Mouse (Mus musculus): Measurements from ENCODE around the gene Olfr698. TPM values are rescaled to one million over a fixed set of nuclear protein-coding genes. Genes with fewer than 3 reads are reported as not detected.

Olfr698 gene
- not detected for polyA plus RNA-seq (2017; shearing (Covaris generic))

GRCm38 (mm10) chr7:106755297-106755696 is at the start of gene Olfr698:
TSS of gene Olfr698 (minus strand) at chr7:106755397.

DNA sequence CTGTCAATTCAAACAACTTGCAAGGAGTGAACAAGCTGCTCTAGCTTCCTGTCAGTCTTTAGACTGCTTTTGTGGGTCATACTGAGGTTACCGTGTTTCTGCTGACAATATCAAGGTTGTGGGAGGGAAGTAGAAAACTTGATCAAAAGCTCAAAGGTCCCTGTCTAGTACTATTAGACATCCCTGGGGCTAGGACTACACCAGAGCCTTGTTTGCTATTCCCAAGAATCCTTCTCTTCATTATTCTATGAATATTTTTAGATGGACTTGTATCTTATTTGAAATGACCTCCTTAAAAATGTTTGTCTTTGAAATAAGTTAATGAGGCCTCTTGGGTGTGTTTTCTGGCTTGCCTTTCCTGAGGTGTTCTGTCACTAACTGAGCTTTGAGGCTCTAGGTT is 37.9 kb upstream of the Olfr698 start, which contains the start of gene Olfr699:
Gene Olfr699, minus strand, starts transcription at position 101 of the 400 bp plus-strand sequence.

DNA sequence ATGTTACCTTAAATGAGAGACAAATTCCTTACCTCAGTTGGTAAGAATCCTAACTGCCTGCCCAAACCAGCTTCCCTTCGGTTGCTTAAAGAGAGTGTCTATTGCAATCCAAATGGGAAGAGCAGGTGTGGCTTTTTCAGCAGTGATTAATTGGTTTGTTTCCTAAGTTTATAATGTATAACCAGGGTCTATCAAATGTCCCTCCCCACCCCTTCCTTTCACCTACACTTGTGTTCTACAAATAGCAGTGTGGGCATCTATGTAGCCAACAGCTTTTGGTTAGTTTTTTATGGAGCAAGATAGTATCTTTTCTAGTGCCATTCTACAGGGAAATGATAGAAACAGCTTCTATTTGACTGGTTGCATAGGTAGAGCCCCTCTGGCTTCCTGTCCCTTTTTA is 12.9 kb downstream of the Olfr698 start, which contains the start of gene Olfr697:
Gene Olfr697, minus strand, starts transcription at position 101 of the 400 bp plus-strand sequence.

DNA sequence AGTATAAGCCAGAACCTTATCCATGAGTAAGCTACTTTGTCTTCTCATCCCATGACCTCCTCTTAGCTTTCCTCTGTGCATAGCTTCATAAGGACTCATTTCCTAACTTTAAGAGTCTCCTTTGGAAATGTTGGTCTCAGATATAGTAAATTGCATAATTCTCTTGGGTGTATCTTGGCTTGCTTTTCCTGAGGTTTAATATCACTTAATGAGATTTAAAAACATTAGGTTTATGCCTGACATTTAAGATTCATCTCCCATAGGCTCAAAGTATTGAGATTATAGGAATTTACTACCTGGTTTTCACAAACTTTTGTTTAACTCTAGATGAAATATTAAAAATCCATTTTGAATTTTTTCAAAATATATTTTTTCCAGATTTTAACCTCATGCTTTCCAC is 38.9 kb downstream of the Olfr698 start, which contains the start of gene Olfr695:
Gene Olfr695, minus strand, starts transcription at position 101 of the 400 bp plus-strand sequence.

Other genes starting within 250 kb of the Olfr698 start
- gene Olfr693, start 74.8 kb downstream of the Olfr698 start, polyA plus RNA-seq (2017; shearing (Covaris generic)): not detected
- not detected for gene Olfr694, start 63.6 kb downstream of the Olfr698 start, polyA plus RNA-seq (2017; shearing (Covaris generic))
- not detected for gene Olfr695, start 39.0 kb downstream of the Olfr698 start, polyA plus RNA-seq (2017; shearing (Covaris generic))
- not detected for gene Olfr697, start 13.0 kb downstream of the Olfr698 start, polyA plus RNA-seq (2017; shearing (Covaris generic))
- gene Olfr699, start 37.8 kb upstream of the Olfr698 start, polyA plus RNA-seq (2017; shearing (Covaris generic)): not detected
- not detected for gene Olfr700, start 53.4 kb upstream of the Olfr698 start, polyA plus RNA-seq (2017; shearing (Covaris generic))
- not detected for gene Olfr701, start 58.7 kb upstream of the Olfr698 start, polyA plus RNA-seq (2017; shearing (Covaris generic))
- not detected for gene Olfr702, start 78.5 kb upstream of the Olfr698 start, polyA plus RNA-seq (2017; shearing (Covaris generic))
- not detected for gene Olfr703, start 88.0 kb upstream of the Olfr698 start, polyA plus RNA-seq (2017; shearing (Covaris generic))
- not detected for gene Olfr704, start 107.8 kb upstream of the Olfr698 start, polyA plus RNA-seq (2017; shearing (Covaris generic))
- not detected for gene Olfr705, start 121.5 kb upstream of the Olfr698 start, polyA plus RNA-seq (2017; shearing (Covaris generic))
- not detected for gene Olfr706, start 132.8 kb upstream of the Olfr698 start, polyA plus RNA-seq (2017; shearing (Covaris generic))
- gene Olfr707, start 145.8 kb upstream of the Olfr698 start, polyA plus RNA-seq (2017; shearing (Covaris generic)): not detected
- not detected for gene Olfr1532-ps1, start 152.6 kb upstream of the Olfr698 start, polyA plus RNA-seq (2017; shearing (Covaris generic))
- gene Olfr709-ps1, start 176.8 kb upstream of the Olfr698 start, polyA plus RNA-seq (2017; shearing (Covaris generic)): not detected
- not detected for gene Olfr710, start 192.9 kb upstream of the Olfr698 start, polyA plus RNA-seq (2017; shearing (Covaris generic))
- not detected for gene Olfr6, start 208.5 kb upstream of the Olfr698 start, polyA plus RNA-seq (2017; shearing (Covaris generic))
- gene Olfr711, start 220.1 kb upstream of the Olfr698 start, polyA plus RNA-seq (2017; shearing (Covaris generic)): not detected

All from activated CD4-positive, CD25-positive, alpha-beta regulatory T cell, adult 9 weeks (primary cell).